Mouse (Mus musculus) T-cell, adult 2 months (primary cell): ENCODE data around the gene Olfr353.

Experiments used
- DNase-seq: peaks from one replicate; pipeline ENCODE4 v3.0.0; 2022; ENCODE audit warnings: low spot score

Gene Olfr353

GRCm38 (mm10) chr2:36892836-36893235, at the start of gene Olfr353:
Gene Olfr353, minus strand, starts transcription at chr2:36892936.
- DNase-seq: no peak

- no peak for DNase-seq
Observed at GRCm38 (mm10) chr2:36936821-36937220, 44.1 kb upstream of the Olfr353 start, which contains the start of gene Olfr356. Gene Olfr356, plus strand, starts transcription at chr2:36937121.

- no peak for DNase-seq
Observed at GRCm38 (mm10) chr2:36928797-36929196, 36.1 kb upstream of the Olfr353 start, which contains the start of gene Olfr355. Gene Olfr355, minus strand, starts transcription at chr2:36928897.

- DNase-seq: no peak
Observed at GRCm38 (mm10) chr2:36905380-36905779, 12.6 kb upstream of the Olfr353 start, which contains the start of gene Olfr354. Gene Olfr354, plus strand, starts transcription at chr2:36905680.

GRCm38 (mm10) chr2:36897114-36897513, 4.4 kb upstream of the Olfr353 start:
- no peak for DNase-seq

- no peak for DNase-seq
Observed at GRCm38 (mm10) chr2:36868160-36868559, 24.6 kb downstream of the Olfr353 start, which contains the start of gene Olfr352. Gene Olfr352, plus strand, starts transcription at chr2:36868460.

- no peak for DNase-seq
Observed at GRCm38 (mm10) chr2:36862560-36862959, 30.2 kb downstream of the Olfr353 start, which contains the start of gene Olfr351. Gene Olfr351, minus strand, starts transcription at chr2:36862660.

- no peak for DNase-seq
Observed at GRCm38 (mm10) chr2:36846010-36846409, 46.7 kb downstream of the Olfr353 start, which contains the start of gene Olfr350. Gene Olfr350, plus strand, starts transcription at chr2:36846310.
